Mouse (Mus musculus) left cerebral cortex, postnatal 14 days (tissue): ENCODE measurements around the gene Dnah9. TPM values are rescaled to one million over a fixed set of nuclear protein-coding genes. Genes with fewer than 3 reads are reported as not detected.

Source experiments
- DNase-seq, 2 experiments: peaks; one replicate each; pipeline ENCODE4 v3.0.0; 2021 to 2022; ENCODE audit warnings: low spot score in 2 of 2, mixed read lengths in 1 of 2
- intact Hi-C: fragments of 180-260 bp; cut with DNase I; formaldehyde crosslinking; loops from one replicate; pipeline ENCODE4 v1.15.1; 2025
- total RNA-seq, 2 experiments: library from RNA; stranded (reverse); gene quantifications; 2 replicates each; pipeline ENCODE4 v1.2.3; 2021

Dnah9 gene
- total RNA-seq, 2 experiments from 2014 or later, result 2.9 to 3.5 TPM

GRCm38 (mm10) chr11:65807601-65808000 is 360.8 kb downstream of the Dnah9 start:
- no peak for DNase-seq
- intact Hi-C loops, result no loop called here

- DNase-seq, result peak; percentile 79 to 81
- intact Hi-C loops, result no loop called here
Observed at GRCm38 (mm10) chr11:65806909-65807504, 361.3 kb downstream of the Dnah9 start, which contains the start of gene Zkscan6. Gene Zkscan6 (plus strand): TSS chr11:65807175.

DNA sequence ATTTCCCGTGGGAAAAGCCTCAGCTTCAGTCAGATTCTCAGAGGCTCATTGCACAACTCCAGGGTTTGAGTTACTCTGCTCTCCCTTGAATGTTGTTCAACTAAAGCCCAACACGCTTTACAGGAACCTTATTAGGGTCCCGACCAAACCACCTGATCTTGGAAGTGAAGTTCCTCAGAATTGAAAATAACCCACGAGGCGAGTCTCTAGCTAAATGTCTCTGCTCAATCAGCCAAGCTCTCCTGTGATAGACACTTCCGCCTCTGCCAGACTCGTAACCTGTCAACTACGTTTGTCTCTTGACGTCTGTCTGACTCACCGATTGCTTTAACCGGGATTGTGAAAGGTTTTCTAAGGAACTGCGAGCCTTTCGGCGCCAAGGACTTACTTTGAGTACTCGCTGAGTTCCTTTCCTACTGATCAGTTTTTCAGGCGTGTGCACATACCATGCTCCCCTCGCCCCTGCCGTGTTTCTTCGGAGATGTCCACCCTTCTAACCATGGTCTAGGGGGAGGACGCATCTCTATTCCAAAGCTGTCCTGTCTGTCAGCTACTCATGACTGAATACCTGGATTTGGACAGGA is 361.9 kb downstream of the Dnah9 start:
- peak; percentile 28 to 41 for DNase-seq
- intact Hi-C loops, result no loop called here

GRCm38 (mm10) chr11:65801899-65802298 is 366.5 kb downstream of the Dnah9 start:
- intact Hi-C loops, result no loop called here
- peak; percentile 81 to 86 for DNase-seq

DNA sequence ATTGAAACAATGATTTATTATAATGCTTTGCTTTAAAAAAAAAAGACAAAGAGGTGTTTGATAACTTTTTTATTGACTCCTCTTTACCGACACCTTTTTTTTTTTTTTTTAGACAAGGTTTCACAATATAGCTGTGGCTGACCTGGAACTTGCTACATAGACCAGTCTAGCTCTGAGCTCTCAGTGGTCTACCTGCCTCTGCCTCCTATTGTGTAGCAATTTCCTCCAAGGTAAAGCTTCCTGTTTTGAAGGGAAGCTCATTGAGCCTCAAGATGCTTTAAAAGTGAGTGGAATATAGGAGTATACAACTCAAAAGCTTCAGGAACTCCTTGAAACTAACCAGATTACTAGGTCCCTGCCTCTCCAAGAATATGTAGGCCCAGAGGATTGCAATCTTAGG is 372.5 kb downstream of the Dnah9 start:
- intact Hi-C loops, result no loop called here
- DNase-seq, result no peak

DNA sequence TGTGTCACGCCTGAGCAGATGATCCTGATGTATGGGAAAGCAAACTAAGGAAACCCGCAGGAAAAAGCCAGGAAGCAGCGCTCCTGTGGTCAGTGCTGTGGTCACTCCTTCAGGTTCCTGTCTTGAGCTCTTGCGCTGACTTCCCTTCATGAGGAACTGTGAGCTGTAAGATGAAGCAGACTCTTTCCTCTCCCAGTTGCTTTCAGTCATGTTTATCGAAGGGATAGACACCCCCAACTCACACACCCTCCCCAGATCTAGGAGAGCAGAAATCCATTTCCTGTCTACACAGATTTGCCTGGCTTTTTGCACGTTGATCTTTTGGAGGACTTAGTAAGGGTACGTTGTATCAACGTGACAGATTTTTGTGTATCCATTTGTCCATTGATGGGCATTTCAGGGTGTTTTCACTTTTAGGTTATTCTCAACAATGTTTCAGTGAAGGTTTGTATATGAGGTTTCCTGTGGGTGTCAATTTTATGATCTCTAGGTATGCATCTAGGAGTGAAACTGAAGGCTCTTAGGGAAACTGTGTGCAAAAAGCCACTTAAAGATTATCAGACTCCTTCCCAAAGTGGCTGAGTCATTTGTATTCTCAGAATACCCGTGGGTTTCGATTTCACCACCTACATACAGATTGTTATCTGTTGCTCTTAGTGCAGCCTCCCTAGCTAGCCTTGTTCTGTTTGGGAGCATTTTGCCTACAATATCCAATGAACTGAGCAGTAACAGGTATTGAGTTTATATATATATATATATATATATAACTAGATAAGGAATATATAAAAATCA is 373.7 kb downstream of the Dnah9 start:
- intact Hi-C loops, result no loop called here

GRCm38 (mm10) chr11:65788154-65788553 is 380.2 kb downstream of the Dnah9 start, which contains the start of gene Map2k4:
Gene Map2k4 (minus strand): TSS chr11:65788297.
- peak; percentile 78 to 92 for DNase-seq

More for the DNA sequence above, 373.7 kb downstream of the Dnah9 start:
- no peak for DNase-seq

GRCm38 (mm10) chr11:65787421-65788151 is 380.8 kb downstream of the Dnah9 start:
- intact Hi-C loops, result loop anchor here (10.0 kb wide), 1 partner anchor 63 kb away; no protein-coding TSS in a partner anchor
- DNase-seq, result no peak

More at GRCm38 (mm10) chr11:65788154-65788553, 380.2 kb downstream of the Dnah9 start, which contains the start of gene Map2k4:
- intact Hi-C loops, result loop anchor here (10.0 kb wide), 1 partner anchor 63 kb away; no protein-coding TSS in a partner anchor

GRCm38 (mm10) chr11:65786160-65786559 is 382.2 kb downstream of the Dnah9 start:
- DNase-seq, result no peak
- intact Hi-C loops, result loop anchor here (10.0 kb wide), 1 partner anchor 61 kb away; no protein-coding TSS in a partner anchor

DNA sequence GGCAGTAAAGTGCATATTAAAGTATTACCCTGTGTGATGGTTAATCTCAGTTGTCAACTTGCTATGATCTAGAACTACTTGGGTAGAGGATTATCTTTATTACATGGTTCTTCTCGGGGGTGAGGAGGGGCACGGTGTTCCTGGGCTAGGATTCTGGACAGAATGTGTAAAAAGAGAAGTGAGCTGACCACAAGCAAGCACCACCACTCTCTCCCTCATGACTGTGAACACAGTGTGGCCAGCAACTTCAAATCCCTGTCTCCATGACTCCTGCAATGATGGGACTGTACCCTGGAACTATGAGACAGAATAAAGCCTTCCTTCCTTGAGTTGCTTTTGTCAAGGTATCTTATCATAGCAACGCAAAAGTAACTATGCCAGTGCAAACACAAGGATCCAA is 386.8 kb downstream of the Dnah9 start:
- intact Hi-C loops, result loop anchor here (10.0 kb wide), 1 partner anchor 57 kb away; no protein-coding TSS in a partner anchor
- no peak for DNase-seq
